Mouse (Mus musculus) frontal cortex, postnatal 10 days (tissue): Measurements from ENCODE around the gene 4930474N05Rik.
A peak's percentile ranks its signal among the peaks of the same experiment; 100 is the strongest.

Experiments used
- DNase-seq, 2 experiments: peaks; one replicate each; pipeline ENCODE4 v3.0.0; 2022; ENCODE audit warnings: low spot score in 2 of 2, mixed read lengths in 1 of 2

Gene 4930474N05Rik

DNA sequence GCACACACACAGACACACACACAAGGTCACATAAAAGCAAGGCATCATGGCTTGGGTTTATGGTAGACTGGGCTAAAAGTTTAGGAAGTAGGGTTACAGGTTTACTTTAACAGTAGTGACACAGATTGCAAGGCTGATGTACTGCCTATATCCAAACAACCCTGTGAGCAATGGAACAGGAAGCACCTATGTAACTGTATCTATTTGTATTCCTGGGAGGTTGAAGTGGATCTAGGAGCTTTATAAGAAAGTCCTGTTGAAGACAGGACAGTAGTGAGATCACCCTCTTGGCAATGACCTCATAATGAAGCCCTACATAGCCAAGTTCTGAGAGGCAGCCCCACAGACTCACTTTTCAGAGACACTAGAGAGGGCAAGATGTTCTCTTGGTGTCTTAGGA is at the start of gene 4930474N05Rik:
Gene 4930474N05Rik (plus strand): TSS at position 301 of the 400 bp plus-strand sequence.
- no peak for DNase-seq

- peak in 1 of 2 experiments; percentile 13 for DNase-seq
These were observed 45.8 kb upstream of the 4930474N05Rik start for GRCm38 (mm10) chr14:36048746-36049391.

- no peak for DNase-seq
These were observed 41.4 kb upstream of the 4930474N05Rik start for GRCm38 (mm10) chr14:36053281-36053680.

- DNase-seq: no peak
These were observed 3.8 kb downstream of the 4930474N05Rik start for GRCm38 (mm10) chr14:36098528-36098927.

GRCm38 (mm10) chr14:36099647-36100046 is 4.9 kb downstream of the 4930474N05Rik start:
- no peak for DNase-seq

- DNase-seq: no peak
These were observed 6.0 kb downstream of the 4930474N05Rik start for GRCm38 (mm10) chr14:36100731-36101130.

- no peak for DNase-seq
These were observed 19.8 kb downstream of the 4930474N05Rik start for GRCm38 (mm10) chr14:36114481-36114880.

DNA sequence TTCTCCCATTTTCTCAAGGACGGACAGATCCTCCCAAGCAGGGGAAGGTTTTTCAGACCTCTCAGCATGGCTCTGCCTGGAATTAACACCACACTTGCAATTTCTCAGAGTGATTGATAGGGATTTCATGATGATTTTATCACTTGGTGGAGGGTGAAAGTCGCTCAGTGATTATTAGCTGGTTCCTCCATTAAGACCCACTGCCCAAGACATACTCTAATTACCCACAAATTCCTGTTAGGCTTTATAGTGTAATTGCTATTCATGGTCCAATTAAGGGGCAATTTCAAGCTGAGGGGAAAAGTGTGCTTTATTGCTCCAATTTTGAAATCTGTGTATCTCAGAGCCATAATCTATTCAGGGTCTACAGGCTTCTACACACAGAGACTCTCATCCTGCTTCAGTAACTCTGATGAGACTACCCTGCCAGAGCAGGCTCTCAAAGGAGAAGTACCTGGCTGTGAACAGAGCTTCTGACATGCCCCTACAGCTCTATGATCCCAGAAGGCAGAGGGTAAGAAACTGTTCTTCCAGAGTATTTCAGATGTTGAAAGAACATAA is 29.1 kb downstream of the 4930474N05Rik start:
- no peak for DNase-seq

DNA sequence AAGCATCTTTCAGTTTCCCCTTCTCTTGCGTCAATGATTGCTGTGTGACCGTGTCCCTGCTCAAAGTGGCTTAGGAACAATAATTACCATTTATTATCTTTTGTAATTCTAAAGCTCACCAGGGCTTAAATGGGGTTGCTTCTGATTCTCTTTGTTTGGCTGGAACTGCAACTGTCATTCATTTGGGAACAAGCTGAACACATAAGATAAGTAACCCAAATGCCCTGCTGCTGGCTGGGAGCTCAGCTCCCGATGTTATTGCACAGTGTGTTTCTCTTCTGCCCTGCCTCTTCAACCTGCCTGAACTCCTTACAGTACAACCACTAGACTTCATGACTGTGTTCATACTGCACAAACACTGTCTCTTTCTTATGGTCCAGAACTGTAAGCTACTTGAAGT is 41.0 kb downstream of the 4930474N05Rik start:
- no peak for DNase-seq

DNA sequence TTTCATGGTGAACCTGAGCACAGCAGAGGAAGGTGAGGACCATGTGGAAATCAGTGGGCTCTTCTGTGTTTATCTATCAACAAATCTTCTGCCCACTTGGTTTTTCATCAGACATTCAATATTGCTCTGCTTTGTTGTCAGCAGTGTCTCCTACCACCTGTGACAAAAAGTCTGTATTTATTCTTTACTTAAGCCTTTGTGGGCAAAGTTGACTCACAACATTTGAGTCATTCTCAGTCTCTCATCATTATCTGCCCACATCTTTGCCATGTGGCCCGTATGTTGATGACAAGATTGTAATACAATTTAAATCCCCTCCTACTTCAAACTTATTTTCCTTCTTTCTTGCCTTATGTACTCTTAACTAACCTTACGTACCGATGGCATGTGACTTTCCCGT is 43.0 kb downstream of the 4930474N05Rik start:
- no peak for DNase-seq

DNA sequence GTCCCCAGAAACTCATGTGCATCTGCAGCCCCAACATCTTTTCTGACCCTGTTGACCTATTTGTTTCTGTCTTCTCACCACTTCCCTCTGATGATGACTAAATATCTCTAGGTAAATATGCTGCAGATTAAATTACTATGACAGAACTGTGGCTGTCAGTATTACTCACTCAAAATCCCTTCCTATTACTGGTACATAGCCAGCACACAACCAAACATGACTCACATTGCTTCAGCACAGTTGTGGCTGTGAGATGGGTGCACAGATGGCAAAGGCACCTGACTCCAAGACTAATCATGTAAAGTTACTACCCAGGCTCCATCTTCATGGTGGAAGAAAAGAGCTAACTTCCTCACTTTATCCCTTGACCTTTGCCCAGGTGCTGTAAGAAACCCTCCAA is 50.5 kb downstream of the 4930474N05Rik start:
- no peak for DNase-seq
